Mouse (Mus musculus): ENCODE results near the gene Yaf2.

Yaf2 gene

DNA sequence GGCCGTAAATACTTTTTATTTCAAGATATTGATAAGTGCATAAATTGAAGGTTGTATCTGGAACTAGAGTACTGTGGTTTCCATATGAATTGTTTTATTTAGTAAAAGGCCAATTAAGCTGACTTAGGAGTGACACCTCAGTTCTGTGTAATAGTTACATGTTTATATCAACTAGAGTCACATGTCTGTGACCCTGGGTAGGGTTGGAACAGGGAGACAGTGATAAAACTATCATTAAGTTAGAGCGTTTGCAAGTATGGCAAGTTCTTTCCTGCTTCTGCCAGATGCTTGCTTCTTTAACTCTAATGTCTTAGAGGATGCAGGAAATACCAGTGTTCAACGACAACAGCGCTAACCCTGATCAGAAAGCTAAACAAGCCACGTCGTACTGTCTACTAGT is 52.4 kb downstream of the Yaf2 start:
- no peak for DNase-seq

GRCm38 (mm10) chr15:93283349-93283748 is 53.4 kb downstream of the Yaf2 start:
- no peak for DNase-seq

GRCm38 (mm10) chr15:93276276-93276675 is 60.5 kb downstream of the Yaf2 start:
- no peak for DNase-seq

DNA sequence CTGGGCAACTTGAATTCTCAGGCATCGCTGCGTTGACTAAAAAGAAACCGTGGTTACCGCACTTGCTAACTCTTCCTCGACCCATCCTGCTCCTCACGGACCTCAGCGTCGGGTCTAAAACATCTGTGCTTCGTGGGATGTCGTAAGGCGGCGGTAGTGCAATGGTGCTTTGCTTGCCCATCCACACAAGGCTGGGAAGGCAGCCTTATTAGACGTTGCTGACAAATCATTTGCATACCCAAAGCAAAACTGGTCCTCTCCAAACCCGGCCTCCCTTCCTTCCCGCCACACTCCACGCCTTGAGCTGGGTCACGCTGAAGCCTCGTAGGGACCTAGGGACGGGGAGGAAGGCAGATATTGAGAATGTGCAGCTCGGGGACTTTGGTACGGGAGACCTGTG is 61.1 kb downstream of the Yaf2 start:
- DNase-seq: no peak

DNA sequence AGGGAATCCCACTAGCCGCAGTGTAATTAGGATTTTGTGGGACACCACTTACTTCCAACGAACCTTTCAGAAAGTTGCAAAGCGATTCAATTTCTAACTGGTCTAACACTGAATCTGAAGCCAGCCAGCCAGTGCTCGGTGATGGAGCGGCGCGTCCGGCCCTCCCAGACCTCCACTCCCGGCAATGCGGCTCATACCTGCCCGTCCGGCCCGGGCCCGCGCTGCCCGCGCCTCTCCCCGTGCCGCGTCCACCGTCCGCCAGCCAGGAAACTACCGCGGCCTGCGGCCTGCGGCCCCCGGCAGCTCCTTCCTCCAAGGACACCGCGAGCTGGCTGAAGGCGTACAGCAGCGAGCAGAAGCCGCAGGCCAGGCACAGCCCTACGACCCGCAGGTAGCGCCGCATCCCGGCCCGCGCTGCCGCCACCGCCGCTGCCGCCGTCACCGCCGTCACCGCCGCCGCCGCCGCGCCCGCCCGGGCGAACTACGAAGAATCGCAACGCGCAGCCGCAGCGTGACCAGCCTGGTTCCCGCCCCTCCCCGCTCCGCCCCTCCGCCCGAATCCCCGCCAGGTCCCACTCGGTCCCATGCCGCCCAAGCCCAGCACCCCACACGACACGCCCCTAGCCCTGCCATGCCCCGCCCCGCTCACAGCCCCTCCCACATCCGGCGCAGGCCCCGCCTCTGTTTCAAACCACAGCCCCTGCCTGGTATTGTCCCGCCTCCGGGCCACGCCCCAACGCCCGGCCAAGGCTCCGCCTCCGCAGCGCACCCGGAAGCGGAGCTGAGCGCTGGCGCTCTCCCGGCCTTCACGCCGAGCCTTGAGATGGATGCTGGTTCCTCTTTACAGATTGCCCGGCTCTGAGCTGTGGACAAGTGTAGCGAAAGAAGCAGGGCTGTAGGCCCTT is 61.8 kb downstream of the Yaf2 start, which contains the start of gene Gxylt1:
TSS of gene Gxylt1 (minus strand) at position 501 of the 905 bp plus-strand sequence.
- peak; percentile 100 for DNase-seq

DNA sequence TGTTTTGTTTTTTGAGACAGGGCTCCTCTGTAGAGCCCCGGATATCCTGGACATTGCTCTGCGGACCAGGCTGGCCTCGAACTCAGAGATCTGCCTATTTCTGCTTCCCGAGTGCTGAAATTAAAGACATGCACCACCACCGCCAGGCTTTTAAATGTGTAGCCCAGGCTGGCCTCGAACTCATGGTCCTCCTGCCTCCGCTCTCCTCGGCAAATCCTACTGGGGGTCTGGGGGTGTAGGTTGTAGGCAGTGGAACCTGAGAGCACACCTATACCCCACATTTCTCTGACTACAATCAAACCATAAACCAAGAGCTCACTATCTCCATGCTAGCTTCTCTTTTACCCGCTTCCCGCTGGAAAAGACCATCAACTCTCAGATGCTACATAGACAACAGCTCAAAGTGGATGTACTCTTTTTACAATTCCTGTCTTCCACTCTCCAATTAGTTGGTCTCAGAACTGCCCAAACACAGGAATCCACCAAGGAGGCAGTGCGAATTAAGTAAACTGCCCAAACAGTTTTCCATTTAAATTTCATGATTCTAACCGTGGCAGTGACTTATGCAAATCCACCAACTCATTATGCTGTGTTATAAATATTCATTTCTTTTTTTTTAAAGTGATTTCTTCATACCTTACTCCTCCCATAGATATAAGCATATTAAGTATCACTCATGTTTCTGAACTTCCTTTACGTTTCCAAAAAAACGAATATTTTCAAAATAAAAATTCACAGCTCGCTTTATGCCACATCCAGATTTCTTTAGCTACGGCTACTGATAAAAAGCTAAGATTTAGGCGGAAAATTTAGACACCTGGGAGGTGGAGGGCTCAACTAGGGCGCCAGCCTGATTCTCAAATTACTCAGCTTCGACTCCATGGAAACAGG is 62.7 kb downstream of the Yaf2 start:
- no peak for DNase-seq

- no peak for DNase-seq
Measured at GRCm38 (mm10) chr15:93272948-93273347, 63.8 kb downstream of the Yaf2 start.

DNA sequence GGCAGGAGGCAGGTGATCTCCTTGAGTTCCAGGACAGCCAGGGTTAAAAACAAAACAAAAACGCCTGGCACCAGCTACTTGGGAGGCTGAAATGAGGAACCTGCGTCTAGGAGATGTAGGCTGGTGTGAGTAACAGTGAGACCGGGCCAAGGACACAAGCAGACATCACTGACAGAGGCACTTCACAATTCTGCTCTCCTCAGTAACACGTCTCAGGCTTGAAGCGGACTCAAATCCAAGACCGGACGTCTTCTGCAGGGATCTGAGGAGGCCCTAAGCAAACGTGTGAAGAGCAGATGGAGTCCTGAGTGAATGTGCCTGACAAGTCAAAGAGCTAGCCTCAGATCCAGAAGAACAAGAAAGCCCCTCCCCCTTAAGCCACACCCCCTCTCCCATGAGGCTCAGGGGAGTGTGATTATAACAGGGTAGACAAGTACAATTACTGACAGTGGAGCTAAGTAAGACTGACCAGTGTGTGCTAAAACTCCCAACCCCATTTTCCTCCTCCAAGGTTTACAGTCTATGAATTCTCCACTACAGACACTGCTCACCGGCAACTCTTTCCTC is 66.4 kb downstream of the Yaf2 start:
- DNase-seq: peak in 1 of 2 experiments; percentile 49

DNA sequence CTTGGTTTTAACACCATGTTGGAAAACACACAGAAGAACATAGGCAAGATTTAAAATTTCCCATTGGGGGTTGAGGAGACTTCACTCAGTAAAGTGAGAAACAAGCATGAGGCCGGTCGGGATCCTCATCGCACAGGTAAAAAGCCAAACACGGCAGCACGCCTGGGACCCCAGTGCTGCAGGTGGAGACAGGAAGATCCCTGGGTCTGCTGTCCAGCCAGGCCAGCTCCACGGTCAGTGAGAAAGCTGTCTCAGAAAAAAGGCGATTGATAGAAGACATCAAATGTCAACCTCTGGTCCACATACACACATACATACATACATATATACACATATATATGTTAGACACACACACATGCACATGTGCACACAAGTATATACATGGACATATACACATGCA is 67.2 kb downstream of the Yaf2 start:
- no peak for DNase-seq

- peak in 1 of 2 experiments; percentile 11 for DNase-seq
Measured at GRCm38 (mm10) chr15:93268001-93268400, 68.7 kb downstream of the Yaf2 start.

DNA sequence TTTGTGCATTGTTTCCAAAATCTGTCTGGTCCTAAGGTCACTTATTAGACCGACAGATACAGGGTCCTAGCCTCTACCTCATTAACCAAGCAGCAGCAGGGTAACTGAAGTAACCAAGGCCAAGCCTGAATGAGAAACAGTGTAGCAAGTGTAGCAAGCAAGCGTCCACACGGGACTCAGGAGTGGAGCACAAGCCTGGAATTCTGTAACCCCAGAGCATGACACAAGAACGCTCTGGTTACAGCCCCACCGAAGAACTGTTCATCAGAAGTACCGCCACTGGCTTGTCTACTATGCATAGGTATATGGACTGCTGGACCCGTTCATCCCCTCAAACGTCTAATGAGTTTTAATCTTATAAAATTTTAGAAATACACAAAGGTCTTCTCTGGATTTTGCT is 69.3 kb downstream of the Yaf2 start:
- DNase-seq: no peak

DNA sequence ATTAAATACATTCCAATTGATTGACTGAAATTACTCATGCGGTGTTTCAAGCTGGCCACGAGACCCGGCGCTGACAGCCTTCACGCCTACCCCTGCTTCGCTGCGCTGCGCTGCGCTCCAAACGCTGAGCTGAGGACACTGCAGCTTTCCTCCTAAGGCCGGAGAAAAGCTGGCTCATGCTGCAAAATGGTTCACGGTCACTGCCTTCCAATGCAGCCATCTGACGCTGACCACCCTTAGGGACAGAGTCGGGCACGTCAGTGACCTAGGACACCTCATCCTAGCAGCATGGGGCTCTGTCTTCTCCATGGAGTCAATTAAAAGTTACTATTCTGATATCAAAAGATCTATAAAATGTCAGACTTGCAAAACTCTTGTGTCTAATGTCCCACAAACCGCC is 70.4 kb downstream of the Yaf2 start:
- DNase-seq: no peak

DNA sequence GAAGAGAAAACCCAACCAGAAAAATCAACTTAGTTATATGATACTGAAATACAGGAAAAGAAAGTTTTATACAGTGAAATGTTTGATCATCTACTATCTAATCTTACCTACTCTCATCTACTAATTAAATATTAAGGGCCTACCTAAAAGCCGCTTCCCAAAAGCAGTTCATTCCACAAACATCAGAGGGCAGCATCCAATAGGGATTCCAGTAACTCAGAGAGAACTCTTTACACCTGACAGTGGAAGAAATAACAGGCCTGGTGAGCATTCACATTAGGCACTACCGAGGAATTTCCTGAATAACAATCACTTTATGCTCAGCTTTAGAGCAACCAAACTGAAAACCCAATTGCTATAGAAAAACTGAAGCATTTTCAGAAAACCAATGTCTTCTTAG is 71.0 kb downstream of the Yaf2 start:
- peak in 1 of 2 experiments; percentile 55 for DNase-seq

- no peak for DNase-seq
Measured at GRCm38 (mm10) chr15:93265231-93265630, 71.5 kb downstream of the Yaf2 start.

GRCm38 (mm10) chr15:93264221-93264620 is 72.5 kb downstream of the Yaf2 start:
- DNase-seq: no peak

- no peak for DNase-seq
Measured at GRCm38 (mm10) chr15:93263566-93263965, 73.2 kb downstream of the Yaf2 start.

GRCm38 (mm10) chr15:93262818-93263217 is 73.9 kb downstream of the Yaf2 start:
- no peak for DNase-seq

DNA sequence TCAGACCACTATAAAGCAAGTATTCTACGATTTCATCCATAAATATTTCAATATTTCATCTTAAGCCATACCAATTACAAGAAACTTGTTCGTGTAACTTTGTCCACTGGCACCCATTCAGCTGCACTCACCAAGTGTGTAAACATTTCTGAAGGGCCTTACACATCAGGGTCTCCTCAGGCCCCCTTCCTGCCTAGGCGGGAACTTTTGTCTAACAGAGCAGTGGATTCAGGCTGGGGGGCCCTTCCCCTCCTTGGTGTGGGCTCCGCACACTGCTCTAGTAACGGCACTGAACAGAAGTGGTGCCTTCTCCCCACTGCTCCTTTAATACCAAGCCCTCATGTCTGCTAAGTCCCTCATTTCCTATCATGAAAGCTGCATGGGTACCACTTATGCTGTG is 74.5 kb downstream of the Yaf2 start:
- no peak for DNase-seq

- no peak for DNase-seq
Measured at GRCm38 (mm10) chr15:93259933-93260332, 76.8 kb downstream of the Yaf2 start.

DNA sequence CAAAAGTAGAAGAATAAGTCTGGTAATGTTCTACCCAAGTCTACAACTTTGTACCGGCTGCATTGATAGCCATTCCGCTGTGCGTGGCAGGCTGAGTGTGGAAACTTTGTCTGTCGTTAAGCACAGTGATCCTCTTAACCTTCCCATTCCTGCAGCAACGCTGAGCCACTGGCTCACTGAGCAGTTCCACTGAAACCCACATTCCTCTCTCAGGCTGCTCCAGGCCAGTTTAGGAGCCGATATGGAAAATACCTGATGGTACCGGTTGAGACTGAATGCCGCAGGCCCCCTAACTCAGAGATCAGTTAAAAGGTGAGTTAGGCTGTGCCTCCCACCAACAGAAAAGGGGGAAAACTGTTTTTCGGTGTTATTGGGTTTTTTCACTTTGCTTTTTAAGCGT is 81.4 kb downstream of the Yaf2 start:
- no peak for DNase-seq

- DNase-seq: no peak
Measured at GRCm38 (mm10) chr15:93253172-93253571, 83.6 kb downstream of the Yaf2 start.

GRCm38 (mm10) chr15:93252396-93252795 is 84.3 kb downstream of the Yaf2 start:
- DNase-seq: no peak

- no peak for DNase-seq
Measured at GRCm38 (mm10) chr15:93251553-93252250, 85.0 kb downstream of the Yaf2 start.
